Mouse (Mus musculus) lung, postnatal 0 days (tissue): ENCODE data around the gene Krt20.

ENCODE experiments used
- CTCF ChIP-seq: IDR thresholded peaks from 2 replicates; pipeline ENCODE4 v1.5.1; 2016; ENCODE audit warnings: antibody characterized with exemption, mild to moderate bottlenecking
- EP300 ChIP-seq: IDR thresholded peaks from 2 replicates; pipeline ENCODE4 v1.6.1; 2016; ENCODE audit warnings: antibody characterized with exemption, mild to moderate bottlenecking, control low read depth

GRCm38 (mm10) chr11:99396034-99396433 lies 41.9 kb downstream of the Krt20 start:
- TF ChIP-seq CTCF = no peak
- no peak for TF ChIP-seq EP300
